Mouse (Mus musculus) midbrain, embryonic 13.5 days (tissue): ENCODE data around the gene Zfp410. TPM values are rescaled to one million over a fixed set of nuclear protein-coding genes. Genes with fewer than 3 reads are reported as not detected.

Experiments
- polyA plus RNA-seq: library from polyadenylated mRNA; unstranded; fragments of >200 nt; fragmentation: Nextera tagmentation; extraction: Ambion mirVana; gene quantifications from 2 replicates; pipeline ENCODE4 v1.2.1, GENCODE M21; 2015

The Zfp410 gene
- polyA plus RNA-seq, 1 experiment from 2014 or later, result 103 TPM

Other genes with a start within 250 kb of the Zfp410 start
- gene Acot5, start 247.5 kb upstream of the Zfp410 start, polyA plus RNA-seq, result not detected in 2 replicates
- 0.81 and 0.96 TPM in 2 replicates for gene Acot6, start 216.2 kb upstream of the Zfp410 start, polyA plus RNA-seq
- 7.8 and 9.7 TPM in 2 replicates for gene Dnal1, start 202.5 kb upstream of the Zfp410 start, polyA plus RNA-seq
- gene Pnma1, start 168.4 kb upstream of the Zfp410 start, polyA plus RNA-seq, result 5.5 and 6.5 TPM in 2 replicates
- gene Elmsan1, start 98.0 kb upstream of the Zfp410 start, polyA plus RNA-seq, result 3.6 and 5.2 TPM in 2 replicates
- gene Ptgr2, start 31.6 kb upstream of the Zfp410 start, polyA plus RNA-seq, result 14.0 and 16.4 TPM in 2 replicates
- 42.6 and 45.0 TPM in 2 replicates for gene Coq6, start 44.8 kb downstream of the Zfp410 start, polyA plus RNA-seq
- gene Fam161b, start 45.0 kb downstream of the Zfp410 start, polyA plus RNA-seq, result 17.7 and 20.6 TPM in 2 replicates
- 9.9 and 10.2 TPM in 2 replicates for gene Entpd5, start 92.2 kb downstream of the Zfp410 start, polyA plus RNA-seq
- 2.5 and 4.5 TPM in 2 replicates for gene Bbof1, start 92.2 kb downstream of the Zfp410 start, polyA plus RNA-seq
- 27.0 and 27.1 TPM in 2 replicates for gene Rnf113a2, start 100.3 kb downstream of the Zfp410 start, polyA plus RNA-seq
- gene Aldh6a1, start 134.2 kb downstream of the Zfp410 start, polyA plus RNA-seq, result 28.9 and 29.9 TPM in 2 replicates
- gene Lin52, start 134.6 kb downstream of the Zfp410 start, polyA plus RNA-seq, result 38.6 and 41.3 TPM in 2 replicates